Mouse (Mus musculus) erythroblast, embryonic 14.5 days (primary cell): ENCODE results near the gene Tufm. TPM values are rescaled to one million over a fixed set of nuclear protein-coding genes. Genes with fewer than 3 reads are reported as not detected.
A peak's percentile ranks its signal among the peaks of the same experiment; 100 is the strongest.

Experiments
- H3K27me3 ChIP-seq: 2 replicates; pipeline ENCODE4 v1.6.1; 2012; ENCODE audit warnings: inconsistent platforms; ENCODE audit not compliant: control insufficient read depth
- H3K36me3 ChIP-seq: 2 replicates; pipeline ENCODE4 v1.6.1; 2012; ENCODE audit warnings: mild to moderate bottlenecking, inconsistent platforms; ENCODE audit not compliant: control insufficient read depth
- H3K4me1 ChIP-seq: 2 replicates; pipeline ENCODE4 v1.6.1; 2012; ENCODE audit warnings: inconsistent platforms; ENCODE audit not compliant: control insufficient read depth
- H3K4me3 ChIP-seq: replicated peaks from 2 replicates; pipeline ENCODE3; 2012; ENCODE audit warnings: moderate library complexity, mild to moderate bottlenecking, inconsistent platforms
- H3K9me3 ChIP-seq: 2 replicates; pipeline ENCODE4 v1.6.1; 2012; ENCODE audit warnings: low read length, inconsistent platforms, mixed read lengths; ENCODE audit not compliant: control insufficient read depth
- GATA1 ChIP-seq: IDR thresholded peaks from 2 replicates; pipeline ENCODE4 v1.6.1; 2012; ENCODE audit warnings: low read length, inconsistent platforms, mixed read lengths
- TAL1 ChIP-seq: IDR thresholded peaks from 3 replicates; pipeline ENCODE4 v1.6.1; 2012; ENCODE audit warnings: low read length, inconsistent platforms, mixed read lengths
- polyA plus RNA-seq: library from polyadenylated mRNA; stranded (reverse); fragments of >175 nt; gene quantifications from 2 replicates; pipeline ENCODE4 v1.2.3, GENCODE M21; 2012

Gene Tufm
- polyA plus RNA-seq, 1 experiment = 1.8 TPM

DNA sequence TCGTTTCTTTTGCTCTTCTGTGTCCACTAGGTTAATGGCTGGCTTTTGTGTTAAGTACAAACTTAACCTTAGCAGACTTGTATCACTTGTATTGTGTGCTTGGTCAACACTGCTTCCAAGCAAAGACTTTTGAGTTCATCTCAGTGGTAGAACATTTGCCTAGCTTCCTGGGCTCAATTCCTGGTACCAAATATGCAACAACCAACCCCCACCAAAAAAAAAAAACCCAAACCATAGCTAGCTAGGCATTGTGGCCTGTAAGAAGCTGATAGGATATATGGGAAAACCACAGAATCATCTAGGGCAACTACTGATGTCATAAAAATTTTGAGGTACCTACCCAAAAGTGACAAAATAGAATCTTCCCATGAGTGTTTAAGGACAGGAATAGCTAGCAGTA lies 3.8 kb downstream of the Tufm start:
- Histone ChIP-seq H3K36me3 (peaks cover 76% of the 10 kb centered on the region), H3K4me3 (no peak overlapping the region), H3K27me3 (no peaks in the 10 kb centered on the region), H3K9me3 (no peaks in the 10 kb centered on the region), H3K4me1 (peaks cover 32% of the 10 kb centered on the region)
- TF ChIP-seq TAL1 (no peak), GATA1 (no peak)

DNA sequence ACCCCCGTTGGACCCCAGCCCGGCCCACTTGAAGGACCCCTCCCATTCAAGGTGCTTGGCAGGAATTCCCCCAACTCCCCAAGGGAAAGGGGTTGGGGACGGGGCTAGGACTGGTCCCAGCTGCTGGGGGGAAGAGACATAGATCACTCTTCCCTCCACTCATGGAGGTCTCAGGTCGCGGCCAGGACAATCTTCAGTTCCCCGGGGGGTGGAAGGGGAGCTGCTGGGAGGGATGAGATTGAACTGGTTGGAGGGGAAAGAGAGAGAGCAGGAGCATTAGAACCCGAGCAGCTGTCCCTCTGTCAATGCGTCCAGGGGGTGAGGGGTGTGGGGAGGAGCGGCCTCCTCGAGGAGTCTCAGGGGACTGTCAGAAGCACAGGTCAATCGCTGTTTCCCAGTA lies 4.8 kb downstream of the Tufm start:
- no peaks in the 10 kb centered on the region for H3K27me3 ChIP-seq
- no peak overlapping the region for H3K4me3 ChIP-seq
- peaks cover 86% of the 10 kb centered on the region for H3K36me3 ChIP-seq
- H3K4me1 ChIP-seq = peaks cover 27% of the 10 kb centered on the region
- no peaks in the 10 kb centered on the region for H3K9me3 ChIP-seq
- TF ChIP-seq TAL1 = no peak
- TF ChIP-seq GATA1 = no peak

DNA sequence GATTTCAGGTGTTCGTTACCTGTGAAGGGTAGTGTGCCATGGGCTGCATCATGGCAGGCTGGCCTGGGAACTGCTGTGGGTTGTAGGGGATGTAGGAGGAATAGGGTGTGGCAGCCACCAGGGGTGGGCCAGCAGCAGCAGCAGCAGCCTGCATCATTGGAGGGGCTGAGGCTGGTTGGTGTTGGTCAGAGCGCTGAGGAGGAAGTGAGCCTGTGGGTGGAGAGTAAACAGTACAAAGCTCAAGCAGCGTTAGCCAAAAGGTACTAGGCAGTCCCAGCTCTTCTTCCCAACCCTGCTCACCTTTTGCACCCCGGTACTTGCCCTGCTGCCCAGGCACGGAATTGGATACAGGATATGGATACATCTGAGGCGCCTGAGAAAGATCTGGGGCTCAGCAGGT lies 7.0 kb downstream of the Tufm start:
- no peaks in the 10 kb centered on the region for H3K9me3 ChIP-seq
- H3K36me3 ChIP-seq = peaks cover 98% of the 10 kb centered on the region
- H3K4me3 ChIP-seq = no peak overlapping the region
- TF ChIP-seq GATA1 (no peak), TAL1 (no peak)
- H3K27me3 ChIP-seq = no peaks in the 10 kb centered on the region
- peaks cover 26% of the 10 kb centered on the region for H3K4me1 ChIP-seq

DNA sequence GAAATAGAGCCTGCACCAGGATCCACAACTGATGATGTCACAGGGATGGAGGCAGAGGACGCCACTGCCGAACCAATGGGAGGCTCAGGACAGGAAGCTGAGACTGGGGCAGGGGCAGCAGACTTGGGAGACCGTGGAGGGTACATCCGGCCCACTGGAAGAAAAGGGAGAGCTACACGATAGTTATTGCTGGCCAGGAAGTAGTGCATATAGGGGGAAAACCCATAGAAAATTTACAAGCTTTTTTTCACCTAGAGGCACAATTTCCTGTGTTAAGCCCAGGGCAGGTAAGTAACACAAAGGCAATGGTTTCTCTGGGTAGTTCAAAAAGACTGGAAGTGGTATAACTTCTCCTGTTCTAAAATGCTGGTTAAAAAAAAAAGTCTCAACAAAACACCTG lies 9.3 kb downstream of the Tufm start:
- no peak overlapping the region for H3K4me3 ChIP-seq
- H3K36me3 ChIP-seq = peaks cover 98% of the 10 kb centered on the region
- TF ChIP-seq GATA1 (no peak), TAL1 (no peak)
- no peaks in the 10 kb centered on the region for H3K27me3 ChIP-seq
- H3K4me1 ChIP-seq = peaks cover 45% of the 10 kb centered on the region
- H3K9me3 ChIP-seq = no peaks in the 10 kb centered on the region

DNA sequence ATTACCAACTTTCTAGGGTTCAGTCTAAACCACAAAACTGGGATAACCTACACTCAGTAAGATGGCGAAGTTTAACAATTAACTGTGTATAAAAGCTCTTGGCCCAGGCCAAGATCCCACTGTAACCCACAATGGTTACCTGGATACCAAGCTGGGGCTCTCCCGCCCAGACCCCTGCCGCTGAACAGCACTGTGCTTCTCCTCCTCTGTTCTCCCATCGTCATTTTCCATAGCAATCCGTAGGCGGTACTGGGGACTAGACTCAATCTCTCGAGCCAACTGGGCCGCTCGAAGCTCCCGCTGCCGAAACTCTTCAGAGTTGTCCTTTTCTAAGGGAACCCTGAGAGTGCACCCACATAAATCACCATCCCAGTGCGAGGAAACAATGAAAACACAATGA lies 10.8 kb downstream of the Tufm start:
- Histone ChIP-seq H3K4me3 (no peak overlapping the region), H3K36me3 (peaks cover 84% of the 10 kb centered on the region), H3K9me3 (no peaks in the 10 kb centered on the region), H3K4me1 (peaks cover 39% of the 10 kb centered on the region), H3K27me3 (no peaks in the 10 kb centered on the region)
- TF ChIP-seq GATA1 = no peak
- no peak for TF ChIP-seq TAL1

DNA sequence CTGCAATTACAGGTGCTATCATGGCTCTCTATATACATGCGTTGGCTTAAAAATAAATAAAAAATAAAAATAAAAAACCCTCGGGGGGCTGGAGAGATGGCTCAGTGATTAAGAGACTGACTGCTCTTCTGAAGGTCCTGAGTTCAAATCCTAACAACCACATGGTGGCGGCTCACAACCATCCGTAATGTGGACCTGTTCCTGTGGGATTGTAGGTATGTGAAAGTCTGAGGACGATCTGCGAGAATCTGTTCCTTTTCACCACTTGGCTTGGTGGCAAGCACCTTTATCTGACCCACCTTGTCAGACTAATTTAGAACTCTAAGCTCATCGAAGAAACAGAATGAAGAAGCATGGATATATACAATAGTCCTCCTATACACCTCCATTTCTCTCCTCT lies 12.3 kb downstream of the Tufm start:
- no peaks in the 10 kb centered on the region for H3K27me3 ChIP-seq
- peaks cover 69% of the 10 kb centered on the region for H3K36me3 ChIP-seq
- no peak overlapping the region for H3K4me3 ChIP-seq
- no peak for TF ChIP-seq GATA1
- no peak for TF ChIP-seq TAL1
- H3K4me1 ChIP-seq = peaks cover 45% of the 10 kb centered on the region
- H3K9me3 ChIP-seq = no peaks in the 10 kb centered on the region

DNA sequence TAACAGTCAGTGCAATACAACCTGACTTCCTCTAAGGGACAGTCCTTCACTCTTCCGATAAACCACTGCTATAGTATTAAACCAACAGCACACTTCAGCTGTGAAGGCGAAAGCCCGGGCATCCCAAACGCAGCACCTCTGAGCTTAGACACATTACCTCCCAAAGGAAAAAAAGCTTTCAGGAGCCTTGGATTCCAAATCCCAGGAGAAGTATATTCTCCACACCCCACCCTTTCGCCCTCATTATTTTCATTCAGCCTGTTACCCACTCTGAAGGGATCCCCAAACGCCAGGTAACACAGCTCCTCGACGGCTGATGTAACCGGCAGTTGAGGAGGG lies 14.5 kb downstream of the Tufm start:
- peaks cover 47% of the 10 kb centered on the region for H3K36me3 ChIP-seq
- H3K4me3 ChIP-seq = peak overlapping the region; percentile 100
- peaks cover 46% of the 10 kb centered on the region for H3K4me1 ChIP-seq
- H3K9me3 ChIP-seq = no peaks in the 10 kb centered on the region
- TF ChIP-seq GATA1 (no peak), TAL1 (no peak)
- H3K27me3 ChIP-seq = no peaks in the 10 kb centered on the region

DNA sequence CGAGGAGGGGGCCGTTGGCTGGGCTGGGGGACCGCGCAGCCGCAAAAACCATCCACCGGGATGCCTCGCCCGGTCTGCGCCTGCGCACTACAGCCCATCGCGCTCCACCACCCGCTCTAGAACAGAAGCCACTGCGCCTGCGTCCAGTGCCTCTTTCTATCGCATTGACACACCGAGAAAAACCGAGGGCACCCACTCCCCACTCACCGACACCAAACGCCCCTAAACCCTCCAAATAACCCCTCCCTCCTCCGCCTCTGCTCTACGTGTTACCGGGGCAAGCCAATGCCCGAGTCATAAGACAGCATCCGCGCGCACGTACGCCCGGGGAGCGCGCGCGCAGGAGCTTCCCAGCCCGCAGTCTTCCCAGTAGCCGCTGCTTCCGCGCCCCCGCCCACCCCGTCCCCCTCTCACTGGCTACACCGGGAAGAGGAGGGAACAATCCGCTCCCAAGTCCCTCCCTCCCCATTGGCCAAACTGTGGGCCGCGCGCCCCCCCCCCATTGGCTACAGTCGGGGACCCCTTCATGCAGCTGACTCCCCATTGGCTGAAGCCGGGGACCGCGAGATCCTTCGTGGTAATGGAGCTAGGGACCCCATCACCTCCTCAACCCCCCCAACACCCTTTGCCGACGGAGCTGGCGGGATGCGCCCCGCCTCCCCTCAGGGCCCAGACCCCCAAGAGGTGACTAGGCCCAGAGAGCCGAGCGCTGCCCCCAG lies 15.0 kb downstream of the Tufm start:
- H3K36me3 ChIP-seq = peaks cover 41% of the 10 kb centered on the region
- no peak for TF ChIP-seq TAL1
- TF ChIP-seq GATA1 = no peak
- H3K4me1 ChIP-seq = peaks cover 44% of the 10 kb centered on the region
- H3K4me3 ChIP-seq = peak overlapping the region; percentile 100
- no peaks in the 10 kb centered on the region for H3K27me3 ChIP-seq
- H3K9me3 ChIP-seq = no peaks in the 10 kb centered on the region

DNA sequence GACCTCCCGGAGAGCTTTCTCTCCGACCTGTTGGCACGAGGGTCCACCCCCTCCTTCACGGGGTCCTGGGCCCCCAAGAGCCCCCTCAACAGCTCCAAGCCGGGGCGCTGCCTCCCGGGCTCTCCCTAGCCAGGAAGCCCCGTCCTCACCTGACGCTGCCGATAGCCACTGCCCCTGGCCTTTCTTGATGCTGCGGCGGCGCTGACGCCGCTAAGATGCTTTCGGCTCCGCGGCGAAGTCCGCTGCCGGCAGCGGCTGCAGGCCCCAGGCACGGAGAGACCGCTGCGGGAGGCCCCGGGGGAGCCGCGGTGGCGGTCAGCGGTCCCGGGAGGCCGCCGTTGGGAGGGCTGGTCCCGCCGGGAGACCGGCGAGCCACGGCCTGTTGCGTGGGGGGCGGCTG lies 15.6 kb downstream of the Tufm start:
- Histone ChIP-seq H3K9me3 (no peaks in the 10 kb centered on the region), H3K4me3 (peak overlapping the region; percentile 100), H3K36me3 (peaks cover 36% of the 10 kb centered on the region), H3K4me1 (peaks cover 39% of the 10 kb centered on the region), H3K27me3 (no peaks in the 10 kb centered on the region)
- TF ChIP-seq TAL1 (no peak), GATA1 (no peak)
